Mouse (Mus musculus) heart, postnatal 25 days (tissue): ENCODE data around the gene St3gal5. TPM values are rescaled to one million over a fixed set of nuclear protein-coding genes. Genes with fewer than 3 reads are reported as not detected.
"Not testable (repeated sequence)": the region's sequence is repeated elsewhere in the genome, so short reads cannot be mapped to it uniquely, and the experiment has no call there.

Source experiments
- DNase-seq: peaks from one replicate; pipeline ENCODE4 v3.0.0; 2022; ENCODE audit warnings: low spot score
- intact Hi-C: fragments of 180-260 bp; cut with DNase I; formaldehyde crosslinking; loops from one replicate; pipeline ENCODE4 v1.15.1; 2025
- total RNA-seq, 2 experiments: library from RNA; stranded (reverse); gene quantifications; 2 replicates each; pipeline ENCODE4 v1.2.3; 2021

The St3gal5 gene
- total RNA-seq, 2 experiments from 2014 or later = 56.3 to 58.1 TPM

GRCm38 (mm10) chr6:72124315-72125103, 27.1 kb downstream of the St3gal5 start:
- intact Hi-C loops = no loop called here
- DNase-seq = no peak

- intact Hi-C loops = no loop called here
- DNase-seq = no peak
Observed at GRCm38 (mm10) chr6:72126128-72126917, 28.9 kb downstream of the St3gal5 start.

GRCm38 (mm10) chr6:72130056-72130455, 32.7 kb downstream of the St3gal5 start:
- DNase-seq = no peak
- intact Hi-C loops = no loop called here

- no peak for DNase-seq
- intact Hi-C loops = no loop called here
Observed at GRCm38 (mm10) chr6:72132671-72133214, 35.4 kb downstream of the St3gal5 start.

GRCm38 (mm10) chr6:72134850-72135515, 37.6 kb downstream of the St3gal5 start:
- DNase-seq = no peak
- intact Hi-C loops = no loop called here

GRCm38 (mm10) chr6:72136016-72136415, 38.6 kb downstream of the St3gal5 start:
- DNase-seq = no peak
- intact Hi-C loops = no loop called here

- intact Hi-C loops = no loop called here
- no peak for DNase-seq
Observed at GRCm38 (mm10) chr6:72136543-72136942, 39.2 kb downstream of the St3gal5 start.

- DNase-seq = no peak
- intact Hi-C loops = no loop called here
Observed at GRCm38 (mm10) chr6:72139508-72140193, 42.3 kb downstream of the St3gal5 start.

- no peak for DNase-seq
Observed at GRCm38 (mm10) chr6:72140371-72140770, 43.0 kb downstream of the St3gal5 start.

GRCm38 (mm10) chr6:72141191-72141590, 43.8 kb downstream of the St3gal5 start:
- DNase-seq = no peak
- intact Hi-C loops = no loop called here

More at GRCm38 (mm10) chr6:72140371-72140770, 43.0 kb downstream of the St3gal5 start:
- intact Hi-C loops = no loop called here

- intact Hi-C loops = no loop called here
- DNase-seq = no peak
Observed at GRCm38 (mm10) chr6:72142561-72142960, 45.2 kb downstream of the St3gal5 start.

- no peak for DNase-seq
- intact Hi-C loops = no loop called here
Observed at GRCm38 (mm10) chr6:72144353-72144752, 47.0 kb downstream of the St3gal5 start.

- intact Hi-C loops = no loop called here
- no peak for DNase-seq
Observed at GRCm38 (mm10) chr6:72146803-72147202, 49.4 kb downstream of the St3gal5 start.

- intact Hi-C loops = no loop called here
- no peak for DNase-seq
Observed at GRCm38 (mm10) chr6:72148721-72149120, 51.3 kb downstream of the St3gal5 start.

- DNase-seq = no peak
- intact Hi-C loops = no loop called here
Observed at GRCm38 (mm10) chr6:72149797-72150196, 52.4 kb downstream of the St3gal5 start.

GRCm38 (mm10) chr6:72152707-72153106, 55.3 kb downstream of the St3gal5 start:
- DNase-seq = no peak
- intact Hi-C loops = no loop called here

- intact Hi-C loops = no loop called here
- no peak for DNase-seq
Observed at GRCm38 (mm10) chr6:72153455-72153854, 56.1 kb downstream of the St3gal5 start.

- DNase-seq = peak; percentile 70
- intact Hi-C loops = not testable (repeated sequence)
Observed at GRCm38 (mm10) chr6:72154008-72154407, 56.6 kb downstream of the St3gal5 start.

GRCm38 (mm10) chr6:72154938-72155531, 57.6 kb downstream of the St3gal5 start:
- intact Hi-C loops = no loop called here
- DNase-seq = no peak
